Mouse (Mus musculus): Measurements from ENCODE around the gene Hist3h2a.

The Hist3h2a gene

DNA sequence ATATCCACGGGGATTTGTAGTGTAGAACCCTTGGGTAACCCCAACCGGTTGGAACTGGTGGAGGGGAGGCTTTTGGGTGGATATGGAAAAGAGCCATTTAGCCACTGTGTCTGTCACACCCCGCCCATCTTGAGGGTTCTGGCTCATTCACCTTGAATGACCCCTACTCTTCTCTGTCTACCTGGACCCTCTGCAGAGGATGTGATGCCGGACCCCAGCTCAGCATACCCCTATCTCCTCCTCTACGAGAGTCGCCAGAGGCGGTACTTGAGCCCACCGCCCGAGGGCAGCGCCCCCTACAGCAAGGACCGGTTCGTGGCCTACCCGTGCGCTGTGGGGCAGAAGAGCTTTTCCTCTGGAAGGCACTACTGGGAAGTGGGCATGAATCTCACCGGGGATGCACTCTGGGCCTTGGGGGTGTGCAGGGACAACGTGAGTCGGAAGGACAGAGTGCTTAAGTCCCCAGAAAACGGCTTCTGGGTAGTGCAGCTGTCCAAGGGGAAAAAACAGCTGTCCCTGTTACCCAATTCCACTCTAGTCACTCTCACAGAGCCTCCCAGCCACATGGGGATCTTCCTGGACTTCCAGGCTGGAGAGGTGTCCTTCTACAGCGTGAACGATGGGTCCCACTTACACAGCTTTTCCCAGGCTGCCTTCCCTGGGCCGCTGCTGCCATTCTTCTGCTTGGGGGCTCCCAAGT, 16.5 kb downstream of the Hist3h2a start:
- no peak for DNase-seq

GRCm38 (mm10) chr11:58971796-58972195, 17.3 kb downstream of the Hist3h2a start:
- no peak for DNase-seq

DNA sequence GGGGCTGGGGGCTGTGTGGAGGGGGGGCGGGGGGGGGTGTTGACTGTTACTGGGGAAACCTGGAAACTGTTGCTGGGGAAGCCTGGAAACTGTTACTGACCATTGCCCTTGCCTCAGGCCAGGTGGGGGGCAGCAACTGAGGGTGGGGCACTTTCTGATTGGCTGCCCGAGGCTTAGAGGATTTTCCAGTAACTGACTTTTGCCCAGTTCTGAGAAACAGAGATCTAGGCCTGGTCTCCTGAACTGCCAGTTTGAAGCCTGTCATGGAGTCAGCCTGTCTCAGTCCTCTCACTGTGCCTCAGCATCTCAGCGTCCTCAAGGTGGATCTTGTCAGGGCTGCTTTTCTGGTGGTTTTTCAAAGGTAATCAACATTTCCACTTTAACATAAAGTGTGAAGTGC, 19.9 kb downstream of the Hist3h2a start:
- DNase-seq = no peak

DNA sequence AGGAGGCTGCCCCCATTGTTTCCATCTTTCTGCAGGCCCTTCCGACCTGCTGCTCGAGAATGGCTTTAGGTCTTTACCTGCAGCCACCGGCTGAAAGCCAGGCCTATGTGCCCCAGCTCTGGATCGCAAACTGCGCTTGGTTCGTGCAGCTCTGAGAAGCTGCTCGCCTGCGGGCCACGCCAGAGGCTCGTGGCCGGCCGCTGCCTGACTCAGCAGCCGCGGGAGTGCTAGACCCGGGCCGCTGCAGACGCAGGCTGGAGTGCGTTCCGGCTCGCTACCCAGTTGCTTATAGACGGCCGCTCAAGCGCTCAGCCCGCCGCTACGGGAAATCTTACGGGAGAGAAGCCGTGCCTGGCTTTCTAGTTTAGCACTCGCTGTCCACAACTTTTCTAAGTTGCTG, 22.7 kb downstream of the Hist3h2a start:
- DNase-seq = no peak

- DNase-seq = no peak
Measured at GRCm38 (mm10) chr11:58977607-58978026, 23.1 kb downstream of the Hist3h2a start.

GRCm38 (mm10) chr11:58978027-58978705, 23.7 kb downstream of the Hist3h2a start, which contains the start of gene Trim11:
TSS of gene Trim11 (plus strand) at chr11:58978093.
- DNase-seq = peak; percentile 59 to 62

DNA sequence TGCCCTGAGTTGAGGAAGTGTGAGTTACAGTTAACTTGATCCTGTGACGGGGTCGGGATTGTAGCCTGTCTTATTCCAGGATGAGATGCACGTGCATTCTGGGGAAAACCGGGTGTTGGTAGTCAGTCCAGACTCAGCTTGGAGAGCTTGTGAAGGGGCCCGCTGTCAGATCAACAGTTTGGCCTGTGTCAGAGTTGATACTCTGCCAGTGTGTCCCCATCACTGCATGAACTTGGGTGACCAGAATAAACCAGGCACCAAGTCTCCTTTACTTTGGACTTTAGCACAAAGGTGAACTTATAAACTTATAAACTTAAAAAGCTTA, 24.2 kb downstream of the Hist3h2a start:
- no peak for DNase-seq

GRCm38 (mm10) chr11:58979183-58979582, 24.7 kb downstream of the Hist3h2a start:
- DNase-seq = no peak

GRCm38 (mm10) chr11:58979661-58980060, 25.2 kb downstream of the Hist3h2a start:
- peak; percentile 65 to 81 for DNase-seq

GRCm38 (mm10) chr11:58980381-58980990, 26.0 kb downstream of the Hist3h2a start:
- no peak for DNase-seq

DNA sequence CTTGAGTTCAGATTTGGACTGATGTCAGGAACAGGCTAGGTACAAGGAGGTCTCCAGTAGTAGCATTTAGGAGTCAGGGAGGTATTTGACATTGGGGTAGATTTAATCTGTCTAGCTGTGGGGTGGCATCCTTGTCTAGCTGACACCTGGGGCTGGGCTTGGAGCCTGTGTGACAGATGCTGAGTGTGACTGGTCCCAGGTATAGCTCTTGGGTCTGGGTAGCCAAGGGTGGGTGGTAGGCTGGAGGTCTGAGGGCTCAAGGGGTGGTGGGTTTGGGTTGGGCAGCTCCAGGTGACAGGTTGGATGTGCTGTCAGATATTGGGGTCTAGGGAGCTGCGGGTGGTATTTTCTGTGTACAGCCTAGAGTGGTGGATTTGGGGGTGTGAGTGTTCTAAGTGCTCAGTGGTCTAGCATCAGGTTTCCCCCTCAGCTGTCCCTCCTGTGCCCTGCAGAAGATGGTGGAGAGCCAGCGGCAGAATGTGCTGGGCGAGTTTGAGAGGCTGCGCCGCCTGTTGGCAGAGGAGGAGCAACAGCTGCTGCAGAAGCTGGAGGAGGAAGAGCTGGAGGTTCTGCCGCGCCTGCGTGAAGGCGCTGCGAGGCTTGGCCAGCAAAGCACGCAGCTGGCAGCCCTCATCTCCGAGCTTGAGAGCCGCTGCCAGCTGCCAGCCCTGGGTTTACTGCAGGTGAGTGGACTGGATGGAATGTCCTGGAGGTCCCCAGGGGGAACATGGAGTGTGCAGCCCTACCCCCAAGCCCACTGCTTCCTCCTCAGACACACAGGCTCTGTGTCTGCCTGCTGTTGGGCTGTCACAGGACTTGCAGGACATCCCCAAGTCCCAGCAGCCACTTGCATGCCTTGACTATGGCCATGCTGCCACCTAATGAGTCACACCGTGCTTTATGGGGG, 27.3 kb downstream of the Hist3h2a start:
- peak; percentile 68 to 70 for DNase-seq

DNA sequence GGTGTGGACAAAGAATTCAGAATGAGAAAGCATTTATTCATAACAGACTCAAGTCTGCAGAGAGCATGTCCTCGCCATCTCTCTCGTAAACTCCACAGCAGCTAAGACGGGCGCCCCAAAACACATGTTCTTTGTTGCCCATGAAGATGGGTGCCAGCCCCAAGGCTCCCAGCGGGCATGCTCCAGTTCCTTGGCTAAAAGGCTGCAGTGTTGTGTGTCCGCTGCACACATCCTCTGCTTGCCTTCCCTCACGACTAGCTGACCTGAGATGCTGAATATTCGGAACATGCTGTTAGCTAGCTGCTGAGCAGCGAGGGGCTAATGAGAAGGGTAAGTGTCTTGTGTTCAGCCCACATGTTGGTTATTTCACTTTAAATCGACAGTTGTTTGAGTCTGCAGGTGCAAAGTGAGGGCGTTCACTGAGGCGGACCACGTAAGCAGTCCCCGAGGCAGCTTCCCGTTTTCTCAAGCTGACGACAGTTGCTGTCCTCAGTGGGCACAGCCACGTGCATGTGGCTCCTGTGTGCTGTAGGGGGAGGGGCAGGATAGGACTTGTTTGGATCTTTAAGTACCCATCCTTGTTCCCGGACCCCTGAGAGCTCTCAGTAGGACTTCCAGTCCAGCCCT, 28.1 kb downstream of the Hist3h2a start:
- DNase-seq = no peak

DNA sequence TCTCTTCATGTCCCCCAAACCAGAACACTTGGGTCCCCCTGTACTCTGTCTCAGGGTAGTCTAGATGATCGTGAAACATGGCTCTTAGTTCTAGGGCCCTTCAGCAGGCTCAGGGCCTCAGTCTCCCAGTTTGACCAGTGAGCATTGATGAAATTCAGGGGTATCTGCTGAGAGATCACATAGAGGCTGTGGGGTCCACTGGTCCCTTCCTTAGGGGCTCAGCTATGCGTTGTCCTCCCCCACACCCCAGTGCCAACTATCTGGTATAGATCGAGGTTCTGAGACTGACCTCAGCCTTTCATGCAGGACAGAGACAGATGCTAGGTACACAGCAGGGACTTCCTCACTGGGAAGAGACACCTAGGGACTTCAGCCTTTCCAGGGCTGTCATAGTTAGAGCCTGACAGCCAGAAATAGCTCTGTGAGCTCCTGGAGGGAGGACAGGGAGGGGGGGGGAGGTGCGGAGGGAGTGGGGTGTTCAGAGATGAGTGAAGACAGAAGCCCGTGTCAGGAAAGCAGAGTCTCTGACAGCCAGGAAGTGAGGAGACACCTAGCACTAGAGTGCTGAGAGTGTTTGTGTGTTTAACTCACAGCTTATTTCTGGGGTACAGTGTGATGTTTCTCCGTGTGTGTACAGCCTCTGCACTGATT, 29.3 kb downstream of the Hist3h2a start:
- no peak for DNase-seq

GRCm38 (mm10) chr11:58984657-58985056, 30.2 kb downstream of the Hist3h2a start:
- DNase-seq = no peak

- DNase-seq = no peak
Measured at GRCm38 (mm10) chr11:58985299-58985917, 30.9 kb downstream of the Hist3h2a start.

GRCm38 (mm10) chr11:58989166-58989565, 34.7 kb downstream of the Hist3h2a start:
- DNase-seq = no peak

- DNase-seq = no peak
Measured at GRCm38 (mm10) chr11:58990141-58990540, 35.7 kb downstream of the Hist3h2a start.

DNA sequence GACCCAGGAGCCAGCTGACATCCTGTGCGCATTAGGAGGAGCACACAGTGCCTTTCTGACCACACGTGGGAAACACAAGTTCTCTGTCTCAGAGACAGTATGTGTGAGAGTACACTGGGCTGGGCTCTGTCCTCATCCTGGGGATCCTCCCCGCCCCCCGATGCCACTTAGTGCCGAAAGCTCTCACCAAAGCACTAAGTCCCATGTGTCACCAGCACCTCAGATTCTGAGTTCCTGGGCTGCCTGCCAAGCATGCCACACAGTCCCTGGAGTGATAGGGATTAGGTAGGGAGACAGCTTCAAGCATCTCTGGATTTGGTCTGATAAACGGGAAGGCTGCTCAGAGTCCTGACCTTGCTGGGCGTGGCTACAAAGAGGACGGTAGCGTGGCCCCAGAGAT, 36.3 kb downstream of the Hist3h2a start:
- no peak for DNase-seq

- no peak for DNase-seq
Measured at GRCm38 (mm10) chr11:58991911-58992310, 37.4 kb downstream of the Hist3h2a start.

DNA sequence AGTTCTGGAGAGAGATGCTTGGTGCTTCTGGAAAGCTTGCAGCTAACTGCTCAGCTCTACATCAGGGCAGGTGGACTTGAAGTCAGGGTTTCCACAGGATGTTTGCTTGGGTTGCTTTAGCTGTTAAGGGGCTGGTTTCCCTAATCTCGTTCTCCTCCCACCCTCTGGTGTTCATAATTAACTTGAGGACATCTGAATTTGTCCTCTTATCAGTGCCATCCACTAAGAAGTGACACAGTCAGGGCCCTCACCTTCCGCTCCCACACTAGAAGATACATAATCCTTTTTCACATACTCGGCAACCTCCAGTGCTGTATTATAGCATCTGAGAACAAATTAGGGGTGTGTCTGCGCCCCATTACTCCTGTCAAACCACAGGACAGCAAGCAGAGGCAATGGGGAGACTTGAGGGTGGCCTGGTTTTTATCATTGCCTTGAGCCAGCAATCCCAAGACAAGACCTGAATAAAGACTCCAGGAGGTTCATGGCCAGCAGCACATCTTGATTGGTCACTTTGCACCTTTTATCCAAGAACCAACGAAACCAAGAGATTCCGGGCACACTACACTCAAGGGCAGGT, 38.7 kb downstream of the Hist3h2a start:
- no peak for DNase-seq

DNA sequence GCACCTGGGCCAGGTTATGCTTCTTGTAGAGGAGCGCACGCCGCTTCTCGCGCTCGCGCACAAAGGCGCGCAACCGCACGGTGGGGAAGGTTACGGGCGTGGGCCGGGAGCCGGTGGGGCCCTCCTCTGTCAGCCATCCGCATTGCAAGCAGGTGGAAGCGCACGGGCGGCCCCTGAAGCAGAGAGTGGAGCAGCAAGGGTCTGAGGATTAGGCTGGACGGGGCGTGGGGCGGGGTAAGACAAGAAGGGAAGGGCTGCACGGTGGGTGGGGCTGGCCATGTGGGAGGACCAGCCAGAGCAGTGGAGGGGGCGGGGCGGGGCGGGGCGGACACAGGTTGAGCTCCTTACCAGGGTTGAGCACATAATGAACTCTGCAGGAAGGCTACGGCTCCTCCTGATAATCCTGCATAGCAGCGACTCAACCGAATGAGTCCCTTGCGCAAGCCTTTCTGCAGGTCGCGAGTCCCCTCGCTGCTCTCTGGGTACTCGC, 39.9 kb downstream of the Hist3h2a start:
- DNase-seq = peak; percentile 73 to 80
